Mouse (Mus musculus): ENCODE data around the gene Rhog. TPM values are rescaled to one million over a fixed set of nuclear protein-coding genes. Genes with fewer than 3 reads are reported as not detected.
A peak's percentile ranks its signal among the peaks of the same experiment; 100 is the strongest.
"Not testable (repeated sequence)": the region's sequence is repeated elsewhere in the genome, so short reads cannot be mapped to it uniquely, and the experiment has no call there.

Gene Rhog
- polyA plus RNA-seq, 1 experiment from 2014 or later, result 50.6 TPM

DNA sequence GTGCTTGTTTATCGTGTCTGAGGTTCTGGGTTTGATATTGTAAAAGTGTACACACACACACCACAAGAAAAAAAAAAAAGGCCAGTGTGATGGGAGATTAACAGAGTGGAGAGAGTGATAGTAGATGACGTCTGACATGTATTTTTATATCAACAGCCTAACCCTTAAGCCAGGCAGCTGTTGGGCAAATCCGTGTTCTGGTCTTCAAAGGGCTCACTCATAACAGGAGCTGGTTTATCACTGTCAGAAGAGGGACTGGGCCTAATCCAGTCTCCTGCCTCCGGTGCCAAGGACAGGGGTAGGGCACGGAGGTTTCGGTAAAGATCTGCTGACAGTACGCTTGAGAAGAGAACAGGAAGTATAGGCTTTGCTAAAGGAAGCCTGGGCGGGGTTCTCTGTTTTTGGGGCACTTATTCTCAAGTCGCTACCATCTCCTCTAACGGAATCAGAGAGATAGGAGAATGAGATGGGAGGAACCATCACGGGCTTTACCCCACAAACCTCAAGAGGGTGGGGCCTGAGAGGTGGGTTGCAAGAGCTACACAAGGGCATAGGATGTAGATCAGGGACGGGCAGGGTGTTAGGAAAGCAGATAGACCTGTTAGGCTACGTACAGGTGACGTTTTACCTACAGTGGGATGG, 10.7 kb upstream of the Rhog start:
- DNase-seq (ENCODE audit: low spot score) (no peak), ATAC-seq (replicated peaks; ENCODE audit: low FRiP score, low read depth) (peak; percentile 16; the same call in 1 of the 2 replicates)
- 0 out of 2 replicates have a peak overlapping the region, but pooled peaks have one; percentile 97 for H3K4me2 ChIP-seq (ENCODE audit: low read length)
- no peak overlapping the region for H3K9ac ChIP-seq (ENCODE audit: low read depth, low read length)
- WGBS, result 54% methylated on average over 14 of the region's 14 CpGs
- H3K27me3 ChIP-seq (ENCODE audit: insufficient read depth, low read length), result no peaks in the 10 kb centered on the region
- H3K4me3 ChIP-seq (replicated peaks; ENCODE audit: low read depth, low read length), result no peak overlapping the region; the same call in 1 of the 2 replicates
- no peak overlapping the region for H3K27ac ChIP-seq
- H3K9me3 ChIP-seq (replicated peaks; ENCODE audit: low read length), result no peaks in the 10 kb centered on the region
- no peak for TF ChIP-seq CTCF (IDR thresholded peaks at IDR 0.05; ENCODE audit: low read depth)
- no peaks in the 10 kb centered on the region for H3K4me1 ChIP-seq (replicated peaks; ENCODE audit: insufficient read depth, low read length)
- no peaks in the 10 kb centered on the region for H3K36me3 ChIP-seq (ENCODE audit: insufficient read depth, low read length)

DNA sequence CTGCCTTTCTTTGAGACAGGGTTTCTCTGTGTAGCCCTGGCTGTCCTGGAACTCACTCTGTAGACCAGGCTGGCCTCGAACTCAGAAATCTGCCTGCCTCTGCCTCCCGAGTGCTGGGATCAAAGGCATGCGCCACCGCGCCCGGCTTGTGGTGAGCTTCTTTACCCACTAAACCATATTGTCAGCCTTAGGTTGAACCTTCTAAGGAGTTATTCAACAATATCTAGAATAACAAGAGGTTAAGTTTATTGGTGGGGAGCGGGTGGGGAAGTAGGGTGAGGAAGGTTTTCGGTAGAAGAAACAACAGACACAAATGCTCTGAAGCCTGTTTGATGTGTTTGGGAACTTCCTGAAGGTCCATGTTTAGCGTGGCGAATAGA, 10.2 kb upstream of the Rhog start:
- not testable (repeated sequence) for H3K9ac ChIP-seq (ENCODE audit: low read depth, low read length); H3K4me2 ChIP-seq (ENCODE audit: low read length); H3K9me3 ChIP-seq (replicated peaks; ENCODE audit: low read length); H3K27ac ChIP-seq; H3K4me1 ChIP-seq (replicated peaks; ENCODE audit: insufficient read depth, low read length); H3K4me3 ChIP-seq (replicated peaks; ENCODE audit: low read depth, low read length); H3K27me3 ChIP-seq (ENCODE audit: insufficient read depth, low read length); ATAC-seq (replicated peaks; ENCODE audit: low FRiP score, low read depth); H3K36me3 ChIP-seq (ENCODE audit: insufficient read depth, low read length); DNase-seq (ENCODE audit: low spot score)
- WGBS, result 95% methylated on average over 10 of the region's 10 CpGs

GRCm38 (mm10) chr7:102263020-102263419, 7.2 kb upstream of the Rhog start:
- 91% methylated on average over 2 of the region's 2 CpGs for WGBS
- no peak for TF ChIP-seq CTCF (IDR thresholded peaks at IDR 0.05; ENCODE audit: low read depth)
- Histone ChIP-seq H3K9ac (ENCODE audit: low read depth, low read length) (no peak overlapping the region), H3K4me1 (replicated peaks; ENCODE audit: insufficient read depth, low read length) (no peaks in the 10 kb centered on the region), H3K36me3 (ENCODE audit: insufficient read depth, low read length) (no peaks in the 10 kb centered on the region), H3K27me3 (ENCODE audit: insufficient read depth, low read length) (no peaks in the 10 kb centered on the region), H3K9me3 (replicated peaks; ENCODE audit: low read length) (no peaks in the 10 kb centered on the region), H3K4me3 (replicated peaks; ENCODE audit: low read depth, low read length) (no peak overlapping the region), H3K27ac (no peak overlapping the region), H3K4me2 (ENCODE audit: low read length) (no peak overlapping the region)
- ATAC-seq (replicated peaks; ENCODE audit: low FRiP score, low read depth) (no peak), DNase-seq (ENCODE audit: low spot score) (no peak)

DNA sequence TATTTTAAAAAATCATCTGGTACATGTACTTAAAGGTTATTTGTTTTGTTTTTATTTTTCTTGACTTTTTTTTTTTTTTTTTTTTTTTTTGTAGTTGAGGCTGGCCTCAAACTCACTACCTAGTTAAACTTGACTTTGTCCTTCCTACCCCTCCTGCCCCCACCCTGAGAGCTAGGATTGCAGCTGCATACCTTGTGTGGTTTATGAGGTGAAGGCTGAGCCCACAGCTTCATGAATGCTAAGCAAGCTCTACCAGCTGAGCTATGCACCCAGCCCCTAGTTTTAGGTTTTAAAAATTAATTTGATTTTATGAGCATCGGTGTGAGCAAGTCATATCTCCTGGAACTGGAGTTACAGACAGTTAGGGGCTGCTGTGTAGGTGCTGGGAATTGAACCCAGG, 4.7 kb upstream of the Rhog start:
- WGBS, result 89% methylated on average over 1 of the region's 1 CpGs
- DNase-seq (ENCODE audit: low spot score) (no peak), ATAC-seq (replicated peaks; ENCODE audit: low FRiP score, low read depth) (no peak)
- no peak for TF ChIP-seq CTCF (IDR thresholded peaks at IDR 0.05; ENCODE audit: low read depth)
- Histone ChIP-seq H3K27ac (no peak overlapping the region), H3K4me3 (replicated peaks; ENCODE audit: low read depth, low read length) (no peak overlapping the region), H3K36me3 (ENCODE audit: insufficient read depth, low read length) (no peaks in the 10 kb centered on the region), H3K9me3 (replicated peaks; ENCODE audit: low read length) (no peaks in the 10 kb centered on the region), H3K4me2 (ENCODE audit: low read length) (no peak overlapping the region), H3K4me1 (replicated peaks; ENCODE audit: insufficient read depth, low read length) (no peaks in the 10 kb centered on the region), H3K27me3 (ENCODE audit: insufficient read depth, low read length) (no peaks in the 10 kb centered on the region), H3K9ac (ENCODE audit: low read depth, low read length) (no peak overlapping the region)

DNA sequence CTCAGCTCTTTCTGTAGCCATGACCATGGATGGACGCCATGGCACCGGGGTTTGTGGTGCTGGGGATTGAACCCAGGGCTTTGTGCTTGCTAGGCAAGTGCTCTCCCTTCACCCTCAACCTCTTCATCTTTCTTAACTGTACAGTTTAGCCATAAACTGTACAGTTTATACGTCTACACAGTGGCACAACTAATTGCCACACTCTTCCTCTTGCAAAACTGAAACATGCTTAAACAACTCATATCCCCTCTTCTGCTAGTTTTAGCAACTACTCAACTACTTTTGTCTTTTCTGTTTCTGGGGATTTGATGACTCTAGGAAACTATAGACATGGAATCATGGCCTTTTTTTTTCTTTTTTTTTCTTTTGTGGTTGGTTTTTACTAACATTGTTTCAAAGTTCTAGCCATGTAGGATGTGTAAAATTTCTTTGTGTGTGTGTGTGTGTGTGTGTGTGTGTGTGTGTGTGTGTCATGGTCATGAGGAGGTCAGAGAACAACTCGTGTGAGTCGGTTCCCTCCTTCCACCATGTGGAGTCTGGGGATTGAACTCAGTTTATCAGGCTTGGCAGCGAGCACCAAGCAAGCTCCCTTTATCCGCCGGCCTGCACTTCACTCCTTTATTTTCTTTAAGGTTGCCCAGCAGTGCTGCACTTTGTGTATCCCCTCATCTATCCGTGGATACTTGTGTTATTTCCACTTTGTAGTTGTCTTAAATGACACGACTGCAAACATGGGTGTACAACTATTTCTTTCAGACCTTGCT, 4.0 kb upstream of the Rhog start:
- Histone ChIP-seq H3K9ac (ENCODE audit: low read depth, low read length) (no peak overlapping the region), H3K36me3 (ENCODE audit: insufficient read depth, low read length) (no peaks in the 10 kb centered on the region), H3K9me3 (replicated peaks; ENCODE audit: low read length) (no peaks in the 10 kb centered on the region), H3K4me3 (replicated peaks; ENCODE audit: low read depth, low read length) (no peak overlapping the region), H3K4me2 (ENCODE audit: low read length) (no peak overlapping the region), H3K4me1 (replicated peaks; ENCODE audit: insufficient read depth, low read length) (no peaks in the 10 kb centered on the region), H3K27ac (no peak overlapping the region), H3K27me3 (ENCODE audit: insufficient read depth, low read length) (no peaks in the 10 kb centered on the region)
- WGBS, result 80% methylated on average over 10 of the region's 10 CpGs
- TF ChIP-seq CTCF (IDR thresholded peaks at IDR 0.05; ENCODE audit: low read depth), result no peak
- DNase-seq (ENCODE audit: low spot score) (no peak), ATAC-seq (replicated peaks; ENCODE audit: low FRiP score, low read depth) (no peak)

- 62% methylated on average over 3 of the region's 3 CpGs for WGBS
- no peak for TF ChIP-seq CTCF (IDR thresholded peaks at IDR 0.05; ENCODE audit: low read depth)
- no peak overlapping the region for H3K4me2 ChIP-seq (ENCODE audit: low read length)
Measured at GRCm38 (mm10) chr7:102258753-102259152, 2.9 kb upstream of the Rhog start.

More at GRCm38 (mm10) chr7:102258753-102259152, 2.9 kb upstream of the Rhog start:
- Histone ChIP-seq H3K27ac (no peak overlapping the region), H3K36me3 (ENCODE audit: insufficient read depth, low read length) (no peaks in the 10 kb centered on the region), H3K4me1 (replicated peaks; ENCODE audit: insufficient read depth, low read length) (no peaks in the 10 kb centered on the region), H3K27me3 (ENCODE audit: insufficient read depth, low read length) (no peaks in the 10 kb centered on the region), H3K4me3 (replicated peaks; ENCODE audit: low read depth, low read length) (no peak overlapping the region), H3K9ac (ENCODE audit: low read depth, low read length) (no peak overlapping the region), H3K9me3 (replicated peaks; ENCODE audit: low read length) (no peaks in the 10 kb centered on the region)
- no peak for DNase-seq (ENCODE audit: low spot score)
- no peak for ATAC-seq (replicated peaks; ENCODE audit: low FRiP score, low read depth)

Data from kidney, postnatal 0 days (tissue).